Mouse (Mus musculus): Measurements from ENCODE around the gene Fbxw8.

GRCm38 (mm10) chr5:118143211-118144026 lies 11.8 kb downstream of the Fbxw8 start:
- no peak for TF ChIP-seq POLR2A (IDR thresholded peaks at IDR 0.05; ENCODE audit: control insufficient read depth, extremely low read depth, insufficient read depth, low read length, poor library complexity)
- TF ChIP-seq CTCF (IDR thresholded peaks at IDR 0.05; ENCODE audit: borderline replicate concordance, control insufficient read depth, extremely low read depth, insufficient read depth, low read length, poor library complexity): no peak
